Mouse (Mus musculus) intestine, postnatal 0 days (tissue): ENCODE measurements around the gene Phkg1. TPM values are rescaled to one million over a fixed set of nuclear protein-coding genes. Genes with fewer than 3 reads are reported as not detected.

Experiments
- ATAC-seq: fragments of 200-750 bp; cut with Nextera tagmentation; 2 replicates; pipeline ENCODE4 v1.8.0; 2017; ENCODE audit warnings: mild to moderate bottlenecking, moderate TSS enrichment, moderate library complexity
- H3K27ac ChIP-seq: fragments of 300-500 bp; sonication (generic); 2 replicates; pipeline ENCODE4 v1.5.1; 2014; ENCODE audit warnings: mild to moderate bottlenecking, low read depth, low read length, moderate library complexity
- H3K27me3 ChIP-seq: fragments of 300-500 bp; sonication (generic); replicated peaks from 2 replicates; pipeline ENCODE4 v1.6.1; 2014; ENCODE audit warnings: low read length, mixed read lengths; ENCODE audit not compliant: control insufficient read depth, insufficient read depth
- H3K36me3 ChIP-seq: fragments of 300-500 bp; sonication (generic); 2 replicates; pipeline ENCODE4 v1.6.1; 2014; ENCODE audit warnings: mild to moderate bottlenecking, moderate library complexity; ENCODE audit not compliant: control insufficient read depth, insufficient read depth
- H3K4me1 ChIP-seq: fragments of 300-500 bp; sonication (generic); replicated peaks from 2 replicates; pipeline ENCODE4 v1.6.1; 2014; ENCODE audit warnings: antibody characterized with exemption, low read length, mixed read lengths; ENCODE audit not compliant: control insufficient read depth, insufficient read depth
- H3K4me2 ChIP-seq: fragments of 300-500 bp; sonication (generic); replicated peaks from 2 replicates; pipeline ENCODE4 v1.6.1; 2014; ENCODE audit warnings: low read depth, mild to moderate bottlenecking, moderate library complexity
- H3K4me3 ChIP-seq: fragments of 300-500 bp; sonication (generic); 2 replicates; pipeline ENCODE4 v1.5.1; 2014; ENCODE audit warnings: low read depth, low read length
- H3K9ac ChIP-seq: fragments of 300-500 bp; sonication (generic); 2 replicates; pipeline ENCODE4 v1.6.1; 2014; ENCODE audit warnings: mild to moderate bottlenecking, low read depth, low read length
- H3K9me3 ChIP-seq: fragments of 300-500 bp; sonication (generic); 2 replicates; pipeline ENCODE4 v1.6.1; 2016; ENCODE audit warnings: mixed run types; ENCODE audit not compliant: control insufficient read depth
- CTCF ChIP-seq: sonication (generic); IDR thresholded peaks from 2 replicates; pipeline ENCODE4 v1.5.1; 2016; ENCODE audit warnings: low read depth, mild to moderate bottlenecking, control low read depth, antibody characterized with exemption, moderate library complexity
- whole genome bisulfite sequencing: fragments of 180-500 bp; shearing (Covaris S2); extraction: QIAGEN DNeasy Blood & Tissue Kit; methylation state at CpG from one replicate; pipeline ENCODE4 v1.1.7; 2014; 5-methylcytosine and 5-hydroxymethylcytosine counted together
- polyA plus RNA-seq: library from polyadenylated mRNA; unstranded; fragments of >200 nt; fragmentation: Nextera tagmentation; extraction: Ambion mirVana; gene quantifications from 2 replicates; pipeline ENCODE4 v1.2.1, GENCODE M21; 2015

The Phkg1 gene
- polyA plus RNA-seq, 1 experiment from 2014 or later = not detected

- Histone ChIP-seq H3K27ac (no peak within 1 kb of the TSS), H3K36me3 (peaks cover 20% of the 10 kb centered on the region), H3K4me1 (no peaks in the 10 kb centered on the region), H3K4me3 (peak within 1 kb of the TSS; percentile 62), H3K27me3 (no peaks in the 10 kb centered on the region), H3K9ac (peak within 1 kb of the TSS; percentile 51), H3K4me2 (peak within 1 kb of the TSS; percentile 60), H3K9me3 (no peaks in the 10 kb centered on the region)
- ATAC-seq = peak; percentile 99
- WGBS = 4% methylated on average over 22 of the region's 22 CpGs
- peak; percentile 29; the same call in 1 of the 2 replicates for TF ChIP-seq CTCF
Measured at GRCm38 (mm10) chr5:129846752-129847557, 51.4 kb downstream of the Phkg1 start, which contains the start of gene Sumf2. Sumf2 (plus strand) TSS chr5:129846986.

DNA sequence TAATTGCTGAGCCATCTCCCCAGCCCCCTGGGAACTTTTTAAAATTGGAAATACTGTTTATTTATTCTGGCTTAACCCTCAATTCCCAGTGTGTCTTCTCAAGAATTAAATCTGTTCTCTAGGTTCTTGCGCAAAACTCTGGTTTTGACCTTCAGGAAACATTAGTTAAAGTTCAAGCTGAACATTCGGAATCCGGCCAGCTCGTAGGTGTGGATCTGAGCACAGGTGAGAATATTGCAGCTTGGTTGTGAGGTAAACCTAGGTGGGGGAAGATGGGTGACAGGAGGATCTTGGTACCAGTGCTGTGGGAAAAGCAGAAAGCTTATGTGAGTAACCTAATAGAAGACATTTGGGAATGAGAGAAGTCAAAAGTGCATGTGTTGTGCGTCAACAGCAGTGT, 53.5 kb downstream of the Phkg1 start:
- Histone ChIP-seq H3K9ac (no peak overlapping the region), H3K36me3 (peaks cover 17% of the 10 kb centered on the region), H3K27ac (no peak overlapping the region), H3K4me1 (no peaks in the 10 kb centered on the region), H3K4me3 (no peak overlapping the region), H3K9me3 (no peaks in the 10 kb centered on the region), H3K27me3 (no peaks in the 10 kb centered on the region), H3K4me2 (no peak overlapping the region)
- WGBS = 86% methylated on average over 5 of the region's 5 CpGs
- no peak for TF ChIP-seq CTCF
- ATAC-seq = no peak

Other genes starting within 250 kb of the Phkg1 start
- 0.93 and 1.0 TPM in 2 replicates for gene Zfp11, start 228.4 kb downstream of the Phkg1 start, polyA plus RNA-seq
- gene Sept14, start 190.0 kb downstream of the Phkg1 start, polyA plus RNA-seq = not detected in 2 replicates
- gene Mrps17, start 183.1 kb downstream of the Phkg1 start, polyA plus RNA-seq = 109 and 115 TPM in 2 replicates
- gene Nipsnap2, start 173.5 kb downstream of the Phkg1 start, polyA plus RNA-seq = 51.0 and 51.2 TPM in 2 replicates
- gene Psph, start 111.1 kb downstream of the Phkg1 start, polyA plus RNA-seq = 22.2 and 23.6 TPM in 2 replicates
- gene Sumf2, start 51.6 kb downstream of the Phkg1 start, polyA plus RNA-seq = 14.6 and 15.1 TPM in 2 replicates
- gene Chchd2, start 11.1 kb downstream of the Phkg1 start, polyA plus RNA-seq = 1,534 and 1,607 TPM in 2 replicates
- gene Zbed5, start 2.8 kb downstream of the Phkg1 start, polyA plus RNA-seq = 1.8 and 2.4 TPM in 2 replicates
- 3.3 and 3.8 TPM in 2 replicates for gene Nupr1l, start 10.0 kb upstream of the Phkg1 start, polyA plus RNA-seq
- 84.7 and 92.1 TPM in 2 replicates for gene Vkorc1l1, start 43.4 kb upstream of the Phkg1 start, polyA plus RNA-seq
- 260 and 264 TPM in 2 replicates for gene Gusb, start 104.5 kb upstream of the Phkg1 start, polyA plus RNA-seq
- gene Asl, start 130.7 kb upstream of the Phkg1 start, polyA plus RNA-seq = 148 and 182 TPM in 2 replicates
- gene Crcp, start 130.7 kb upstream of the Phkg1 start, polyA plus RNA-seq = 39.5 and 41.6 TPM in 2 replicates
- gene Tpst1, start 174.8 kb upstream of the Phkg1 start, polyA plus RNA-seq = 28.7 and 29.3 TPM in 2 replicates
- gene Kctd7, start 246.3 kb upstream of the Phkg1 start, polyA plus RNA-seq = 2.4 and 2.9 TPM in 2 replicates